Mouse (Mus musculus): Measurements from ENCODE around the gene Hmgcs1.

DNA sequence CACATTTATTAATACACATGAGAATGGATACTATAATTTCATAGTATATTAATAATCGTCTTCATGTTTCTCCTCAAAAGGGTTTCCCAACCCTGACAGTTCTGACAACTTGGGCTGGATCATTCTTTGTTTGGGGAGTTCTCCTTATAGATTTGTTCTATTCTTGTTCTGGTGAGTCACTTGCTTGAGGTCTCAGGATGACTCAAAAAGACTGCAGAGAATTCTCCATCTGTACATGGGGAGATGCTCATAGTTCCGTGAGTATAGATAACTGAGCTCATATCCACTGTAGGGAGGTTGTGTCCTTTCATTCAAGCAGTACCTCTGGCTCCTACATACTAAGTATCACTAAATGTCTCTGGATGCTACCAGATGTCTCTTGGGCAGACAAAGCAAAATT lies 35.4 kb upstream of the Hmgcs1 start:
- no peak for TF ChIP-seq CTCF (IDR thresholded peaks at IDR 0.05; ENCODE audit: low read depth)
- no peak for TF ChIP-seq EP300 (optimal IDR thresholded peaks at IDR 0.05)
